Mouse (Mus musculus) cerebellum, adult 8-10 months (tissue): ENCODE data around the gene Gnaq.
"Not testable (repeated sequence)": the region's sequence is repeated elsewhere in the genome, so short reads cannot be mapped to it uniquely, and the experiment has no call there.

ENCODE experiments used
- DNase-seq: peaks from one replicate; pipeline ENCODE4 v3.0.0; 2022

Gene Gnaq

GRCm38 (mm10) chr19:16261631-16262030 is 129.0 kb downstream of the Gnaq start:
- DNase-seq: no peak

- DNase-seq: no peak
These were observed 129.7 kb downstream of the Gnaq start for GRCm38 (mm10) chr19:16262340-16262739.

GRCm38 (mm10) chr19:16267362-16267761 is 134.7 kb downstream of the Gnaq start:
- not testable (repeated sequence) for DNase-seq

DNA sequence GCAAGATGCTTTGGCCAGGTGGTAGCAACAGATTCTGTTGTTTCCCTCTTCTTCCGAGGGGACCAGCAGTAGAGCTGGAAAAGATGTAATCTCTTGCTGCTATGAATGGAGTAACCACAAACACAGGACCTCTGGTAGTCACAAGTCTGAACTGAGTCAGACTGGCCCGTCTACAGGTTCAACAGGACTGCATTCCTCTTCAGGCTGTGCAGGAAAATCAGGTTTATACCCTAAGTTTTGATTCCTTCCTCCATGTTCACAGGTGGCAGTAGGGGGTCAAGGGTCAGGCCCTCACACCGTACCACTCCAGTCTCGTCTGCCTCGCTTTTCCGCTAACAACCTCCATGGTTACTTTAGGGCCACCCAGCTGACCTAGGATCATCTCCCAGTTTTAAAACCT is 137.6 kb downstream of the Gnaq start:
- no peak for DNase-seq

DNA sequence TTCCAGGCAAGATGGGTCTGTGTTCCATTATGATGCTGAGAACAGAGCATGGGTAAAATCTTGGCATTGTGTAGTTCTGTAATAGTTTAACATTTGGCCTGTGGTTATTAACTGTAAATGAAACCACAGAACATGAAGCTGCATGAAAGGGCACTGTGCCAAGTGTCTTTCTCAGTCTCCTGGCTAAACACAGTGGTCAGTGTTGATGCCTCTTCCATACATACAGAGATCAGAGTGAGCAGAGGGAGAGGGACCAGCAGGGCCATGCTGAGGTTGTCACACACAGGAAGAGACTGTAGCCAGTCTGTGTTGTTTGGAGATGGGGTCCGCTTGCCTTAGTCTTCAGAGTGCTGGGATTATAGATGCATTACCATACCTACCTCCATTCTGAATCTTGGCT is 138.4 kb downstream of the Gnaq start:
- DNase-seq: no peak

GRCm38 (mm10) chr19:16273021-16273420 is 140.4 kb downstream of the Gnaq start:
- DNase-seq: no peak

DNA sequence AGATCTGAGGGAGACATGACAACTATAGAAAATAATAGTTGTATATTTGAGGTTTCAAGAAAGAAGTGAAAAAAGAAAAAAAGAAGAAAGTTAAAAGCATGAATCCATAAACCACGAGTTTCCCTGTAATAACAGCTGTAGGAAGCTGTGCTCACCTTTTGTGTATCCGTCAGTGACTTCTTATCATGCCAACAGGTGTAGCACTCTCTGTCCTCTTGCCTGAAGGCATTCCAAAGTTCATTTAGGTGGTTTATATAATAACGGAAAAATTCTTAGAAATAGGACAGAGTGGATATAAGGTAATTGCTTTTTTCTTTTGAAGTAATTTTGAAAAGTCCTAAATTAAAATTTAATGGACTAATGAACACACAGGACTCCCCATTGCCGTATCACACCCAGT is 147.6 kb downstream of the Gnaq start:
- DNase-seq: no peak

- peak; percentile 60 for DNase-seq
These were observed 152.7 kb downstream of the Gnaq start for GRCm38 (mm10) chr19:16285051-16286028.

DNA sequence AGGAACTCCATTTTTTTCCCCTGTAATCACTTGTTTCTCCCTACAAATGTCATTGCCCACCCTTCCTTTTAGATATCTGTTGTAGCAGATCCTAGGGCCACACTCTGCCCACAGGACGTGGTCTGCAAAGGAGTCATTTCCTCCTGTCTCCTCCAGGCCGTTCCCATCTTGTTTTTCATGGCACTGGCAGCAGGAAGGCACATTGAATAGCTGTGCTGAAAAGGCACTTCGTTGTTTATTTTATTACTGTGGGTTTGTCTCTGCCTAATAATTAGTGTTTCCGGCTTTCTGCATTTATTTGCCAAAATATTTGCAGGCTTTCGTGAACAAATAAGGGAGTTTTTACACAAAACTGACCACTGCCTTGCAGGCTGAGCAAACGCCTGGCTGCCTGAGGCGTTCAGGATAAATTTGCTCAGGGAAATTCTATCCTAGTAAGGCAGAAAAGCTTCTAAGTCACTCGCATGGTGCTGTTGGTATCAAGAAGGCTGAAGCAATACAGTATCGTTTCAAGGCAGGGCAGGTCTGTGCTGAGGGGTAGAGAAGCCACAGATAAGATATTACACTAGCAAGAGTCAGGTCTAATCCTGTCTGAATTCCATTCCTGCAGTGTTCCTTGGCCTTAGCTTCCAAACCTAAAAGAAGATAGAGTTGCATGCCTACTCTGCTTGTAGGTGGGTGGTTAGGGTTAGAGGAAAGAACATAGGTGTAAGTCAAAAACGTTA is 154.0 kb downstream of the Gnaq start:
- DNase-seq: no peak

DNA sequence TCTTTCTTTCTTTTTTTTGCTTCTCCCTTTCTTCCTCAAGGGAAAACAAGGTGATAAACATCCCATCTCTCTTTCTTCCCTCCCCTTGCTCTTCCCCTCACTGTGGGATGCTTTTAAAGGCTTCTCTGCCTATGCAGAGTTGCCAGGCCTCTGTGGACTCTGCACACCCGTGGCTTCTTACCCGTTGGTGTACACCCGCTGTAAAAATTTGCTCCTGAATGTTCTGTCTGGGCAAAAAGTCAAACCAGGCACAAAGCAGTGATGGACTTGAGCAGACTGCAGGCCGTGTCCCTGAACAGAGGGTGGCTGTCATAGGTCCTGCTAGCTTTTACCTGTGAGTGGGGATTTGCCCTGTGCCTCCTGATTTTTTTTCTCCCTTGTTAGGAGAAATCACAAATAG is 154.7 kb downstream of the Gnaq start:
- DNase-seq: no peak

DNA sequence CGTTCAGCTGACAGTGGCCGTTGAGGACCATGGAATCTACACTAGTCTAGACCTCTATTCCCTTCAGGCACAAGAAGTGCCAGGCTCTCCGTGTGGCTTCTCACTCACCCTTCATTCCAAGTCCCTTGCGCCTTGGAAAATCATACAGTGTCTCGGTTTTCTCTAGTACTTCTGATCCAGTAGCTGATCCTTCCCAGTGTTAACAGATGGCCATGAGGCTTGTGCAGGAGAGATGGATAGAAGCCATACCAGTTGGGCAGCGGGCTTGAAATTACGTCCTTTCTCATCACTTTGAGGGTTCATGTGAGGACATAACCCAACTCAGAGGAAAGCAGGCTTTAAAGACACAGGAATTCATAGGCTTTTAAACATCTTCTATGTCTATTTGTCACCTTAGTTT is 155.3 kb downstream of the Gnaq start:
- DNase-seq: peak; percentile 65

- DNase-seq: no peak
These were observed 158.5 kb downstream of the Gnaq start for GRCm38 (mm10) chr19:16291088-16291487.

DNA sequence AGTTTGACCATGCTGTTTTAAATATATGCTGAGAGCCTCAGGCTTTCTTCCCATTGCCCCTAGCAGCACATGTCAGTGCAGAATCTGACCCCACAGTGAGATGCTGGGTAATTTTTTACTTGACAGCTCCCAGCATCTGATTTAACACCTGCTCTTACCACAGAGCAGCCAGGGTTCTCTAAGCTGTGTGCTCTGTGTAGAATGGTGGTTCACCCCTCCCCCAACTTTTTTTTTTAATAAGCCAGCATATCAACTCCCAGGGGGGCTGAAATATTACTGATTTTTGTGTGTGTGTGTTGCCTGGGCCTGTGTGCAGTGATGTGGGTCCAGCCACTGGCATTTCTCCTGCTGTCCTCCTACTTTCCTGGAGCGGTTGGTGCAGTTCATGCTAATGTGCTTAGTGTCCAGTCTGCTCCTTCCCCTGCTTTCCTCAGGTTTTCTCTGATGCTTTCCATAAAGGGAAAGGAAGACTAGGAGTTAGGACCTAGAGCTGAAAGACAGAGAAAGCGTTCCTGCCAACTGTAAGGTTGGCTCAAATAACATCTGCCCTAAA is 159.5 kb downstream of the Gnaq start:
- no peak for DNase-seq

- no peak for DNase-seq
These were observed 160.3 kb downstream of the Gnaq start for GRCm38 (mm10) chr19:16292978-16293377.

- DNase-seq: no peak
These were observed 167.8 kb downstream of the Gnaq start for GRCm38 (mm10) chr19:16300413-16300812.

DNA sequence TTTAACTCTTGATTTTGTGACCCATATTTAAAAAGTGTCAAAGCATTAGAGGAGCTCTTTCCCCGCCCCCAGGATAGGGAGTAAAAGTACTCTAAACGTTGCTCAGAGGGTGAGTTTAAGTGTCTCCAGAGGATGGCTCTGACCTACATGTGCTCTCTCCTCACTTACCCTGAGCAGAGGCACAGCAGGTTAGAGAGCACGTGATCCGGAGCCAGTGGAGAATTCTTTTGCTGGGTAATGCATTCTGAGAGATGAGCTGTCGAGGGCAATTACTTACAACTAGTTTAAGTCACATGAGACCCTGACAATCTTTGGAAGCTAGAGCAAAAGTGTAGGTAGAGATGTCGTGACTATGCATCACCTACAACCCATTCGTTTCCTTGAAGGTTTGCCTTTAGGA is 168.7 kb downstream of the Gnaq start:
- no peak for DNase-seq

GRCm38 (mm10) chr19:16309031-16309430 is 176.4 kb downstream of the Gnaq start:
- DNase-seq: no peak

DNA sequence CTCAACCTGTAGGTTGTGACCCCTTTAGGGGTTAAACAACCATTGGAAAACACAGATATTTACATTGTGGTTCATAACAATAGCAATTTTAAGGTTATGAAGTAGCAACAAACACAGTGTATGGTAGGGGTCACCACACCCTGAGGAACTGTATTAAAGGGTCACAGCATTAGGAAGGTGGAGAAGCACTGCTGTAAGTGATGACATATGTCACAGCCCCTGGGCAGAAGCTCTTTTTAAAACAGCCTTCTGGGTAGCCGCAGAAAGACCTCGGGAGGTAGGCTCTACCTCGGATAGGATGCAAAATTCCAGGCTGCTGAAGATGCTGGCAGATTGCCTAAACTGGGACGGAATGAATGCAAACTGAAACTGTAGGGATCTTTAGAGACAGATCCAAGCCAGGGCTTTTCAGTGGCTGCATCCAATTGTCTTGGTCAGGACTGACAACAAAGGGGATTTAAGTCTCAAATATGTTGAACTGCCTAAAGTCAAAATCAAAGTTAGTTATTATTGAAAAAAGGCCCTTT is 181.7 kb downstream of the Gnaq start:
- peak; percentile 48 for DNase-seq

GRCm38 (mm10) chr19:16315525-16315924 is 182.9 kb downstream of the Gnaq start:
- DNase-seq: no peak

DNA sequence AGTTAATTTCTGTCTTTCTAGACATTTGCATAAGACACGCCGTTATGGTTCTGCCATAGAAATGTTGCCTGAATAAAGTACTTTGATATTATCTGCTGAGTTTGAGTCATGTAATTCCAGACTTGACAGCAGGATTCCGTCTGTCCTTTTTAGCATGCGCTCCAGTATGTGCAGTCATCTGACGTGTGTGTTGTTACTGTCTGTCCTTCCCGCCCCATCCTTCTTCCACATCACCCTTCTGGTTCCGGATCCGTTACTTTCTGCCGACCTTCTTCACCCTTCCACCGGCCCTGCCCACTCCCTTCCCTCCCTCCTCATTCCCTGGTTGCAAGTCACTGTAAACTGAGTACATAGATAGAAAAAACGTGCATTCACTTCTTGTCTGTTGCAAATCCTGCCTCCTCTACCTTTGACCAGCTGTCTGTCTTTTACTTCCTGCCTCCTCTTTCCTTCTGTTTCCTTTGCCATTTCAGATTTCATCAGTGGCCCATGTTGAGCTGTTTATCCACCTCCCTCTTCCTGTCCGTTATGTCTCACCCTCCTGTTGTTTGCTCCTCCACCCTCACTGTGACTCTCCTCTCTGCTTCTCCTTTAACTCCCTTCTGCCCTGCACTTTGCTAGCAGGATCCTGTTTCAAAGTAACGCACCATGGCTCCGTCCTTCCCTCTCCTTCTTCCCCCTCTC is 185.6 kb downstream of the Gnaq start:
- DNase-seq: no peak

DNA sequence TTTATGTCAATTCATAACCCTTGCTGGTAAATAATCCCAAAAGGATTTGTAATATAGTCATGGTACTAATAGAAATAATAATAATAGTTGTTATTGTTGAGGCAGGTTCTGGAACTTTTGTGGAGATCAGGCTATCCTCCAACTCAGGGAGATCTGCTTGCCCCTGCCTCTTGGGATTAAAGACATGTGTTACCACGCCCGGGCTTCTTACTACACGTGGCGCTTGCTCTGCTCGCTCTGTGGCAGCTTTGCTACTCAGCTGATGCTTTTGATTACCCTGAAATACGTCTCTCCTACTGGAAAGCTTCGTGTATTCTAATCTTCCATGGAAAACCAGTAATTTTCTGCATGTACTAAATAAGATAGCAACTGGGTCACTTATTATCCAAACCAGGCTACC is 187.4 kb downstream of the Gnaq start:
- DNase-seq: no peak

DNA sequence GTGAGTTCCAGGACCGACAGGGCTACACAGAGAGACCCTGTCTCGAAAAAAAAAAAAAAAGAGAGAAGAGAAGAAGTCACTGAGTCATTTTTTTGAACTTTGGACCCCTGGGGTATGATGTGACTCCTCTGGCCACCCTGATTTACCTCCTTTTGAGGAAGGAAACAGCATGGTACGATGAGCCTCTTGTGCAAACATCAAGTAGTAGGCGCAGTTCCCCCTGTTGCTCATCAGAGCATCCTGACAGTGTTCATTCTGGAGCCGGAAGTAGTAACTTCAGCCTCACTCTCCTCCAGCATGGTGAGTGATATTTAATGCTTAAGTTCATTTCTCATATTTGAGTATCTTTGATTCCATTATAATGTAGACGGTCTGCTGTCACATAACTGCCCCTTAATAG is 190.4 kb downstream of the Gnaq start:
- no peak for DNase-seq

DNA sequence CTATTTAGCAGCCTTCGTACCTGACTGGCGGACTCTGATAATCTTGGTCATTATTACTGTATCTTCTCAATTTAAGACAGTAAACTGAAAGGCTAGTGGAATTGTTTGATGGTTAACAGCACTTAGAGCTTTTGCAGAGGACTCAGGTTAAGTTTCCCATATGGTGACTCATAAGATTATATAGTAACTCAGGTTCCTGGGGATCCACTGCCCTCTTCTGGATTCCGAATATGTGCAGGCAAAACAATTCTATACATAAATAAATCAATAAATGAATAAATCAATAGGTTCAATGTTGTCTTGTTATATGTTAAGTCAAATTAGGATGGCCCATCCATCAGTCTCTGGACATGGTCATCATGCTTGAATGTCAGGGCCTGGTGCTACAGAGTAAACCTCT is 191.6 kb downstream of the Gnaq start:
- no peak for DNase-seq
